Mouse (Mus musculus): ENCODE results near the gene Vmn1r125. TPM values are rescaled to one million over a fixed set of nuclear protein-coding genes. Genes with fewer than 3 reads are reported as not detected.
"Not testable (repeated sequence)": the region's sequence is repeated elsewhere in the genome, so short reads cannot be mapped to it uniquely, and the experiment has no call there.

Vmn1r125 gene
- not detected in 2 replicates for total RNA-seq (2015; ENCODE audit: low replicate concordance)
- not detected in 2 replicates for total RNA-seq (2017; ENCODE audit: low replicate concordance)

GRCm38 (mm10) chr7:21271879-21272278 is at the start of gene Vmn1r125:
Gene Vmn1r125 (plus strand): TSS chr7:21272179.
- not testable (repeated sequence) for ATAC-seq (replicated peaks; ENCODE audit: low FRiP score, poor library complexity, severe bottlenecking)

- not testable (repeated sequence) for ATAC-seq (replicated peaks; ENCODE audit: low FRiP score, poor library complexity, severe bottlenecking)
Measured at GRCm38 (mm10) chr7:21260517-21260916, 11.5 kb upstream of the Vmn1r125 start, which contains the start of gene Vmn1r124. Gene Vmn1r124 (minus strand): TSS chr7:21260617.

DNA sequence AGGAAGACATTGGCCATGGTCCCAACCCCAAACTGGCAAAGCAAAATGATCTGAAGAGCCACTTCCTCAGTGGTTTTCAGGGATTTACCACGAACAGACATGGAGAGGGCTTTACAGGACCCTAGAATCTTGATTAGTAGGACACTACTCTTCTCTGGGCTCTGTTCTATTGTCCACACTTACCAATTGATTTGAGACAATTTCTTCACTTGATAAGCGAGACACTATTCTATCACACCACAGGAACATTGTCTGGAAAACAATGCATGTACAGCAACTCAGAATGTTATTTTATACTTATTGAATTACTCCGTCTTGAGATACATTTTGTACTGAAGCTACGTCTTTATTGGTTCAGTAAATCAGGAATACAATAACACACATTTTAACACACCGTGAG is 29.4 kb downstream of the Vmn1r125 start, which contains the start of gene Vmn1r126:
Gene Vmn1r126 (minus strand): TSS at position 101 of the 400 bp plus-strand sequence.
- not testable (repeated sequence) for ATAC-seq (replicated peaks; ENCODE audit: low FRiP score, poor library complexity, severe bottlenecking)

GRCm38 (mm10) chr7:21319761-21320160 is 47.8 kb downstream of the Vmn1r125 start, which contains the start of gene Vmn1r127:
Gene Vmn1r127 (minus strand): TSS chr7:21319861.
- not testable (repeated sequence) for ATAC-seq (replicated peaks; ENCODE audit: low FRiP score, poor library complexity, severe bottlenecking)

Other genes with a start within 250 kb of the Vmn1r125 start
- gene Vmn1r120, start 218.4 kb upstream of the Vmn1r125 start, total RNA-seq (2015; ENCODE audit: low replicate concordance) = not detected in 2 replicates
- gene Vmn1r120, start 218.4 kb upstream of the Vmn1r125 start, total RNA-seq (2017; ENCODE audit: low replicate concordance) = not detected in 2 replicates
- gene Vmn1r121, start 173.7 kb upstream of the Vmn1r125 start, total RNA-seq (2015; ENCODE audit: low replicate concordance) = not detected in 2 replicates
- gene Vmn1r121, start 173.7 kb upstream of the Vmn1r125 start, total RNA-seq (2017; ENCODE audit: low replicate concordance) = not detected in 2 replicates
- gene Vmn1r122, start 138.1 kb upstream of the Vmn1r125 start, total RNA-seq (2015; ENCODE audit: low replicate concordance) = not detected in 2 replicates
- gene Vmn1r122, start 138.1 kb upstream of the Vmn1r125 start, total RNA-seq (2017; ENCODE audit: low replicate concordance) = not detected in 2 replicates
- gene Vmn1r123, start 110.0 kb upstream of the Vmn1r125 start, total RNA-seq (2015; ENCODE audit: low replicate concordance) = not detected in 2 replicates
- not detected in 2 replicates for gene Vmn1r123, start 110.0 kb upstream of the Vmn1r125 start, total RNA-seq (2017; ENCODE audit: low replicate concordance)
- gene Gm5157, start 81.8 kb upstream of the Vmn1r125 start, total RNA-seq (2015; ENCODE audit: low replicate concordance) = not detected in 2 replicates
- gene Gm5157, start 81.8 kb upstream of the Vmn1r125 start, total RNA-seq (2017; ENCODE audit: low replicate concordance) = not detected in 2 replicates
- gene Vmn1r124, start 11.6 kb upstream of the Vmn1r125 start, total RNA-seq (2015; ENCODE audit: low replicate concordance) = not detected in 2 replicates
- not detected in 2 replicates for gene Vmn1r124, start 11.6 kb upstream of the Vmn1r125 start, total RNA-seq (2017; ENCODE audit: low replicate concordance)
- gene Vmn1r126, start 29.3 kb downstream of the Vmn1r125 start, total RNA-seq (2015; ENCODE audit: low replicate concordance) = not detected in 2 replicates
- gene Vmn1r126, start 29.3 kb downstream of the Vmn1r125 start, total RNA-seq (2017; ENCODE audit: low replicate concordance) = not detected in 2 replicates
- gene Vmn1r127, start 47.7 kb downstream of the Vmn1r125 start, total RNA-seq (2015; ENCODE audit: low replicate concordance) = not detected in 2 replicates
- gene Vmn1r127, start 47.7 kb downstream of the Vmn1r125 start, total RNA-seq (2017; ENCODE audit: low replicate concordance) = not detected in 2 replicates
- gene Vmn1r128, start 77.2 kb downstream of the Vmn1r125 start, total RNA-seq (2015; ENCODE audit: low replicate concordance) = not detected in 2 replicates
- gene Vmn1r128, start 77.2 kb downstream of the Vmn1r125 start, total RNA-seq (2017; ENCODE audit: low replicate concordance) = not detected in 2 replicates
- not detected in 2 replicates for gene Vmn1r129, start 89.1 kb downstream of the Vmn1r125 start, total RNA-seq (2015; ENCODE audit: low replicate concordance)
- not detected in 2 replicates for gene Vmn1r129, start 89.1 kb downstream of the Vmn1r125 start, total RNA-seq (2017; ENCODE audit: low replicate concordance)
- not detected in 2 replicates for gene Gm6882, start 160.6 kb downstream of the Vmn1r125 start, total RNA-seq (2015; ENCODE audit: low replicate concordance)
- not detected in 2 replicates for gene Gm6882, start 160.6 kb downstream of the Vmn1r125 start, total RNA-seq (2017; ENCODE audit: low replicate concordance)
- gene Vmn1r130, start 239.6 kb downstream of the Vmn1r125 start, total RNA-seq (2015; ENCODE audit: low replicate concordance) = not detected in 2 replicates
- not detected in 2 replicates for gene Vmn1r130, start 239.6 kb downstream of the Vmn1r125 start, total RNA-seq (2017; ENCODE audit: low replicate concordance)